Mouse (Mus musculus) brain, embryonic 14.5 days (tissue): ENCODE data around the gene Gm3512.
"Not testable (repeated sequence)": the region's sequence is repeated elsewhere in the genome, so short reads cannot be mapped to it uniquely, and the experiment has no call there.

Experiments
- CTCF ChIP-seq: fragments of 200-500 bp; IDR thresholded peaks from 2 replicates; pipeline ENCODE4 v1.5.1; 2012; ENCODE audit warnings: inconsistent platforms, mild to moderate bottlenecking, moderate library complexity, borderline replicate concordance; ENCODE audit not compliant: insufficient read depth, insufficient read length; ENCODE audit errors: extremely low read depth
- POLR2A ChIP-seq: fragments of 200-500 bp; IDR thresholded peaks from 2 replicates; pipeline ENCODE4 v1.6.1; 2012; ENCODE audit warnings: mild to moderate bottlenecking, inconsistent platforms, borderline replicate concordance; ENCODE audit not compliant: poor library complexity, insufficient read depth, insufficient read length, severe bottlenecking; ENCODE audit errors: extremely low read depth

DNA sequence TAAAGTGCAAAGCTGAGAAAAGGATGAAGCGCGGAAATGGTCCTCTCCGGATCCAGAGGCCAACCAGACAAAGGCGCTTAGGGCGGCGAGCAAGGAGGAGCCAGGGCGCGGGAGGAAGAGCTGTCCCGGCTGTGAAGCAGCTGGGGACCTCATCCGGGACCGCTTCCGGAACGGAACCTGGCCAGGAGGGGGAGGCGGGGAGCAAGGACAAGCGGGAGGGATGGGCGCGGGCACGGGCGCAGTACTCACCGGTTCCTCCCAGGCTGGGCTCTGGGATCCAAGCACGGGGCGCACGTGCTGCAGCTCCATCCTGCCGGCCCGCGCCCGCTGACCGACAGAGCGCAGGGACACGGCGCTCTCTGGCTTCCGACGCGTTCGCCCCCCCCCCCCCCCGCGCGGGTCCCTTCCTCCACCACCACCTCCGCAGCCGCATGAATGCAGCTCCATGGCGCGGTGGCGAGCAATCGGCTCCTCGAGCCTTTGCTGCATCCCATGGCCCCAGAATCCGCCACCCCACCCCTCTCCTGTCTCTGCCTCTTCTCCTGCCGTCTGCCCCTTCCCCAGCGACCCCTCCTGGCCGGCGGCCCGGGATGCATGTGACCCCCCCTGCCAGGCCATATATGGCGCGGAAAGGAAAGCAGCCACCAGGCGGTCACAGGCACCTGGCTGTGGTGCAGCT, 69.1 kb downstream of the Gm3512 start:
- not testable (repeated sequence) for TF ChIP-seq CTCF, POLR2A
